Mouse (Mus musculus): ENCODE measurements around the gene Shld1. TPM values are rescaled to one million over a fixed set of nuclear protein-coding genes. Genes with fewer than 3 reads are reported as not detected.

The Shld1 gene
- 10 to 100 TPM; 12.4 to 12.7 TPM for total RNA-seq (2021)
- long read RNA-seq, experiment 1, transcript Shld1-201 (3 exons, 1,076 nt), result major isoform, 9 of 35 reads
- long read RNA-seq, experiment 1, partial matches to known transcripts, result 5 of 35 reads
- long read RNA-seq, experiment 1, other reads (novel, unspliced or antisense), result 21 of 35 reads
- long read RNA-seq, experiment 2, transcript Shld1-201 (3 exons, 1,076 nt), result major isoform, 5 of 21 reads
- long read RNA-seq, experiment 2, partial matches to known transcripts, result 14 of 21 reads
- long read RNA-seq, experiment 2, other reads (novel, unspliced or antisense), result 2 of 21 reads

- peak; percentile 50 to 70 for DNase-seq (ENCODE audit: low spot score in 2 of 2)
These were observed at the start of gene Shld1 for GRCm38 (mm10) chr2:132686756-132687737. Gene Shld1 (plus strand): TSS chr2:132686931.

GRCm38 (mm10) chr2:132638306-132638705, 48.4 kb upstream of the Shld1 start:
- DNase-seq (ENCODE audit: low spot score in 2 of 2), result no peak

GRCm38 (mm10) chr2:132639337-132639736, 47.4 kb upstream of the Shld1 start:
- no peak for DNase-seq (ENCODE audit: low spot score in 2 of 2)

DNA sequence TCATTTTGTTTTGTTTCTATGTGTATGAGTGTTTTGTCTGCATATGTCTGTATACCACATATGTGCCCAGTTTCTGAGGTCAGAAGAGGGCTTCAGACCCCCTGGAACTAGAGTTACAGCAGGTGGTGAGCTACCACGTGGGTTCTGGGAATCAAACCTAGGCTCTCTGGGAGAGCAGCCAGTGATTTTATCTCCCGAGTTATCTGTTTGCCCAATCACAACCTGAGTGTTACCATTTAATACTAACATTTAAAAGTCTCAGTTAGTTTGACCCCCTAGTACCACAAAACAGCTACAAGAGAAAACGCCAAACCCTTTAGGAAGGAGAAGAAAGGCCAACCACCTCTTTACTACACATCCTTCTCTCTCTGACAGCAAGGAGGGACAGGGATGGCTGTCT, 45.5 kb upstream of the Shld1 start:
- DNase-seq (ENCODE audit: low spot score in 2 of 2), result no peak

DNA sequence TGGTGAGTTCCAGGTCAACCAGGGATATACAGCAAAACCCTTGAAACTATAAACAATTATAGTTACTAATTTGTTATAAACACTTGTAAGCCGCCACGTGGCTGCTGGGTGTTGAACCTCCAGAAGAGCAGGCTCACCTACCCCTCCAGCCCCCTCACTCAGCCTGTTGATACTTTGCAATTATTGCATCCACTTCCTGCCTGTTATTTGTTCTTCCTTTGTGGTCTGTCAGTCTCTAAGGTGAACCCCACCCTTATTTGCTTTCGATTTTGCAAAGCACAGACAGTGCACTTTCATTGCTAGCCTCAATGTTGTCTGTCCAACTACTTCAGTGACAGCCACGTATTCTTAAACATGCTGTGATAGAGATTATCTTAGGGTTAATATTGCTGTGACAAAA, 43.6 kb upstream of the Shld1 start:
- DNase-seq (ENCODE audit: low spot score in 2 of 2), result no peak

DNA sequence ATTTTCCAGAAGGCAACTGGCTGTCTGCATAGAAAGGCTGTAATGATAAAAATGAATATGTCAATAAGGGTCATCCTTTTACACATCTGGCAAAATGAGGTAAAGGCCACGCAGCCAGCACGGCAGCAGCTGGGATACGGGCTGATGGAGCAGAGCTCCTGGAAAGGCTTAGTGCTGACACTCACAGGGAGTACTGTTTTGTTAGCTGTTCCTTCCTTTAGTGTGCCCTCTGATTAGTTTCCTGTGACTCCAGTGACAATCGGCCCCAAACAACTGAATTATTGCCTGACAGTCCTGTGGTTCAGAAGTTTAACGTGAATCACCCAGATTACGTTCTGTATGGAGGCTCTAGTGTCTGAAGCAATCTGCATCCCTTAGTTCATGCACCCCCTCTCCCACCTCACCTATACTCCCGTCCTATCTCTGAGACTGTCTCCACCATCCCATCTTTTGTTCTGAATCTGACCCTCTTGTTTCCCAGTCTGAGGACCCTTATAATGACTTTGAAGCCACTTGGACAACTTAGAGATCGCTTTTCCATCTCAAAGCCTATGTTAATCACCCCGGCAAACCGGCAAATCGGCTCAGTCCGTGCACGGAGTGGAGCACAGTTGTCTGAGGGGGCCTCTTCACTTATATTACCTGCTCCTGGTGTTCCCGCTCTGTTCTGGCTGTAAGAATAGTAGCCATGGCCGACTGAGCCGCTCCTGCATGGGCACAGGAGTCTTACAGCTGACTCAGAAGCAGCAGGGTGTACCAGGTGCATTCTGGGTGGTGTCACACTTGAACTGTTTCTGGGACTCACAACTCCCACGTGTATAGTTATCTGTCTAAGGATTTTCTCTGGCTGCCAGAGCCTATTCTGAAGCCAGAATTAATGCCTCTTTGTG, 39.6 kb upstream of the Shld1 start:
- DNase-seq (ENCODE audit: low spot score in 2 of 2), result no peak

GRCm38 (mm10) chr2:132649352-132649870, 37.3 kb upstream of the Shld1 start:
- DNase-seq (ENCODE audit: low spot score in 2 of 2), result no peak

DNA sequence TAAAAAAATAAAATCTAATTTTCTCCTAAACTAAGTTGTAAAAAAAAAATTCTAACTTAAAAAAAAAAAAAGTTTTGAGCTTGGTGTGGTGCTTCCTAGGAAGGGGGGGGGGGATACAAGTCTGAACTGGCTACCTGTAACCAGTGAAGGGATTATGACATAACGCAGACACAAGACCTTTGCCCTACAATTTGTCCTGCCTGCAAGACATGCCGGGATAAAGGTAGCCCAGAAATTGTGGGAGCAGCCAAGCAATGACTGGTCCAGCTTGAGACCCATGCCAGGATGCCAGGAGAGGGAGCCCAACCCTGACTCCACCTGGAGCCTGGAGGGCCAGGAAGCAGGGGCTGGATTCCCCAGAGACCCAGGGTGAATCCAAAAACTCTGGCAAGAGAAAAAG, 36.2 kb upstream of the Shld1 start:
- DNase-seq (ENCODE audit: low spot score in 2 of 2), result no peak

GRCm38 (mm10) chr2:132652476-132652875, 34.3 kb upstream of the Shld1 start:
- peak; percentile 4 to 8 for DNase-seq (ENCODE audit: low spot score in 2 of 2)

DNA sequence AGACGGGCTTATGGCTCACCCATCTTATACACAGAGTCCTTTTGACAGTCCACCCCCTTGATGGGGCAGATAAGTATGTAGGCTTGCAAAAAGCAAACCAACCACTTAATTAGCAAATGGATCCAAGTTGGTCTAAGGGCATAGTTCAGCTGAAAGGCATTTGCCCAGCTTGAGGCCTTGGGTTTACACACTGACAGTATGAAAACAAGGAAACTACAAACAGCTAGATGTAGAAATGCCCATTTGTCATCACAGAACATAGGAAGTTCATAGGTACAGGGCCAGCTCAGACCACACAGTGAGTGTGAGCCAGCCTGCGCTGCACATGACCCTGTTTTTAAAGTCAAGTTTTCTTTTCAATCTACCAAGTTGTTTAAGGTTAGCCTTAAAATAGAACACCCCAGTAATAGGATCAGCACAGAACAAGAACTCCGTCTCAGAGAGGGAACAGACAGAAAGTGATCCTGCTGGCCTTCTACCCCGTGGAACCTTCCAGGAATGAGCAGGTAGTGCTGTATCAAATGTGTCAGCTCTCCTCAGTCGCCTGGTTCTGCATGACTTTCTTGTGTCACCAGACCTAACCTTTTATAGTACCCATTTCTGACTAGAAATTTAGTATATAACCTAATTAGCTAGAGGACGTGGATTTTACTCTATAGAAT, 31.8 kb upstream of the Shld1 start:
- DNase-seq (ENCODE audit: low spot score in 2 of 2), result no peak

- DNase-seq (ENCODE audit: low spot score in 2 of 2), result no peak
These were observed 29.5 kb upstream of the Shld1 start for GRCm38 (mm10) chr2:132657186-132657585.

GRCm38 (mm10) chr2:132658412-132659120, 28.2 kb upstream of the Shld1 start:
- no peak for DNase-seq (ENCODE audit: low spot score in 2 of 2)

DNA sequence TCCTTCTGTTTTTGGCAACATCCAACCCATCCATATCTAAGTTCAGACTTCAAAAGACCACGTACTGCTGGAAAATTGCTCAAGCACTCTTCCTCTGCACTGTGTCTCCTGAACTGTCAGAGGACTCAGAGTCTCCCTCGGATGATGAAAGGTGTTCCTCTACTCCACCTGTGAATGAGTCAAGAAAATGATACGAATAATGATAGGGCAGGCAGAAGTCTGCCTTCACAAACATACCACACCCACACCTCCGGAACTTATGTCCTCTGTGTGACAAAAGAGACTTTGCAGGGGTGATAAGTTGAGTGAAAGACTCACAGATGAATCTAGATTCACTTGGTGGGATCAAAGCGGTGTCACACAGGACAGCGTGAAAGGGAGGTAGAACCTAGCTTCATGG, 17.6 kb upstream of the Shld1 start:
- DNase-seq (ENCODE audit: low spot score in 2 of 2), result no peak

- no peak for DNase-seq (ENCODE audit: low spot score in 2 of 2)
These were observed 16.4 kb upstream of the Shld1 start for GRCm38 (mm10) chr2:132670290-132670689.

GRCm38 (mm10) chr2:132672121-132672520, 14.6 kb upstream of the Shld1 start:
- DNase-seq (ENCODE audit: low spot score in 2 of 2), result no peak

DNA sequence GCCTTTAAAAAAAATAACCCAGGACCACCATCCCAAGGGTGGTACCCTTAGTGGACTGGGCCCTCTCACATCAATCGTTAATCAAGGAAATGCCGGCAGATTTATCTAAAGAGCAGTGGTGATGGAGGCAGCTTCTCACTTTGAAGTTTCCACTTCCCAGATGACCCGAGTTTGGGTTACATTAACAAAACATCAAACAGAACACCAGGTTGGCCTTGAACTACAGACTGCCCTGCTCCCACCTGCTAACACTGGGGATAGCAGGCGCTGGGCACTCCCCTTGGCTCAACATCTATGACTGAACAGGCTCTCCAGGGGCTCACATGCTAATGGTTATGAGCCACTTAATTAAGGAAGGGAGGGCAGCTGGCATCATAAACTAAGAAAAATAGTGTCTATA, 10.6 kb upstream of the Shld1 start:
- no peak for DNase-seq (ENCODE audit: low spot score in 2 of 2)

DNA sequence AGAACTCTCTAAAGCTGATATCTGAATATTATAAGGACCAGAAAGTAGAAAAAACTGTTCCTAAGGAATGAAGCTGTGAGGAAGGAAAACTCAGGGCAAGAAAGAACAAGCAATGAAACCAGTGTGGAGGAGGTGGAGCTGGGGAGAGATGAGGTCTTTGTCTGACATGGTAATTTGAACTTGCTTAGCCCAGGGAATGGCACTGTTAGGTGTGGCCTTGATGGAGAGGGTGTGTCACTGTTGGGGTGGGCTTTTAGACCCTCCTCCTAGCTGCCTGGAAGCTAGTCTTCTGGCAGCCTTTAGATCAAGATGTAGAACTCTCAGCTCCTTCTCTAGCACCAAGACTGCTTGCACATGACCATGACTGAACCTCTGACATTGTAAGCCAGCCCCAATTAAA, 1.7 kb upstream of the Shld1 start:
- DNase-seq (ENCODE audit: low spot score in 2 of 2), result no peak

DNA sequence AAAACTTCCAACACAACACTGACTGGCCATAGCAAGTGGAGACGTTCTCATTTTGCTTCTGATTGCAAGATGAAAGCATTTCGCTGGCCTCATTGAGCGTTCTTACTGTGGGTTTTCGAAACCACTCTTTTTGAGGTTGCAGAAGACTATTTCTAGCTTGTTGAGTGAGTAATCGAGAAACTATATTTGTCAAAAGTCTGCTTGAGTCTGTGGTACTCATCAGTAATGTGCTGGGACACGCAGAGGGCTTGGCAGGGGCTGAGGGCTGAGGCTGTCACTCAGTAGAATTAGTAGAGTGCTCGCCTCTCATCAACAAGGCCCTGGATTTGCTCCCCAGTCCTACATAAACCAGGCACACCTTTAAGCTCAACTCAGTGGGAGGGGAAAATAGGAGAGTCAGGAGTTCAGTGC, 1.9 kb downstream of the Shld1 start:
- no peak for DNase-seq (ENCODE audit: low spot score in 2 of 2)

- DNase-seq (ENCODE audit: low spot score in 2 of 2), result no peak
These were observed 2.4 kb downstream of the Shld1 start for GRCm38 (mm10) chr2:132689188-132689568.
